Comparison of ENCODE assay signal across 12 mouse cellular contexts in the genomic region with DNA sequence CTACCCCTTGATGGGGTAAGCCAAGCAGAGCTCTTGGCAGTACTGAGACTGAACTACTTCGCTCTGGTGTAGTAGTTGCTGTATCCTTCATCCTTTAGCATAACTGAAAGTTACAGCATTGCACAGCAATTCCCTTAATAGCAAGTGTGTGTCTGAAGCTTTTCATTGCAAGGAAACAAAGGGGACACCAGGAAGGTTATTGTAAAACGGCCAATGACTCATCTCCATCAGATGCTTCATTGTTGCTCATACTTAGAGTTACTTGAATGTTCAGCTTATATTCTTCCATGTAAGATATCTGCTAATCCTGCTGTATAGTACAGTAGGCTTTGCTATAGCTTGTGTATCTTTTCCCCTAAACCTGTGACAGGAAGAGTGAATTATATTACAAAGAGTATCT.
"Had no signal": no experiment of that assay in that cellular context is flagged by ENCODE, and none has a peak within 500 bp of the region (broad histone marks: within the 10 kb centered on the region; RNA-seq: fewer than 3 reads in every experiment).

No protein-coding gene starts in this region.

- DNase-seq: gastrocnemius, postnatal 25 days; heart, adult 18-20 months; heart, postnatal 10 days; heart, postnatal 4 days; kidney, adult 18-20 months; kidney, adult 8-10 months; kidney, postnatal 10 days; kidney, postnatal 25 days; kidney, postnatal 4 days; layer of hippocampus, adult 9-11 months; layer of hippocampus, postnatal 36 days; left cerebral cortex, postnatal 4 days had no signal
